Mouse (Mus musculus) heart, embryonic 13.5 days (tissue): Measurements from ENCODE around the gene Hif1an. TPM values are rescaled to one million over a fixed set of nuclear protein-coding genes. Genes with fewer than 3 reads are reported as not detected.

Source experiments
- polyA plus RNA-seq: library from polyadenylated mRNA; unstranded; fragments of >200 nt; fragmentation: Nextera tagmentation; extraction: Ambion mirVana; gene quantifications from 2 replicates; pipeline ENCODE4 v1.2.1, GENCODE M21; 2015

Gene Hif1an
- polyA plus RNA-seq, 1 experiment from 2014 or later: 23.9 TPM

Other genes with a start within 250 kb of the Hif1an start
- gene Scd4, start 229.8 kb upstream of the Hif1an start, polyA plus RNA-seq: 0.49 and 0.69 TPM in 2 replicates
- 0.97 and 1.1 TPM in 2 replicates for gene Scd1, start 155.0 kb upstream of the Hif1an start, polyA plus RNA-seq
- not detected in 2 replicates for gene Wnt8b, start 69.4 kb upstream of the Hif1an start, polyA plus RNA-seq
- 0.96 and 0.98 TPM in 2 replicates for gene Sec31b, start 17.0 kb upstream of the Hif1an start, polyA plus RNA-seq
- gene Gm20538, start 10.0 kb upstream of the Hif1an start, polyA plus RNA-seq: not detected in 2 replicates
- 887 and 1,052 TPM in 2 replicates for gene Ndufb8, start 7.4 kb upstream of the Hif1an start, polyA plus RNA-seq
- gene Pax2, start 193.2 kb downstream of the Hif1an start, polyA plus RNA-seq: not detected in 2 replicates